ENCODE assay signal across 16 mouse cellular contexts in the genomic region with DNA sequence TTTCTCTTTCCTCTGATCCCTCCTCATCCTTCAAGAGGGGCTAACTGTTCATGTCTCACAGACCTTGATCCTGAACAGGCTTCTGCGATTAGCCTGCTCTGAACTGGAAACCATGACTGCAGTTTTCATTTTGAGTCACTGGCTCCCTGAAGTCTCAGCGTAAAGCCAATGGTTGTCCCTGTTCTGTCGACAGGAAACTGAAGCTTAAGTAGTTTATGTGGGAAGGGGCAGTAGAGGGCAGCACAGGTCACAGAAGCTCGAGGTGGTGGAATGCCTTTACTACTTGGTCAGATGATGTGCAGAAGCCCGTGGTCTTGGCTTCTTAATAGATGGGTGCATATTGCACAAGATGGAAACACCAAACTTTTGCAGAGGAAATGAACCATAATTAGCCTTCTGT. TPM values are rescaled to one million over a fixed set of nuclear protein-coding genes. Genes with fewer than 3 reads are reported as not detected.
DNase-seq lines count a peak whose midpoint lies in the region; ATAC-seq and TF ChIP-seq lines count a peak whose summit lies in the region.
"Had no signal": no experiment of that assay in that cellular context is flagged by ENCODE, and none has a peak within 500 bp of the region (broad histone marks: within the 10 kb centered on the region; RNA-seq: fewer than 3 reads in every experiment).

No protein-coding gene starts in this region.

- no peak for ATAC-seq in limb, embryonic 11.5 days (ENCODE audit: insufficient number of reproducible peaks, low FRiP score, low TSS enrichment, low read depth)
- ATAC-seq in stomach, postnatal 0 days (ENCODE audit: low FRiP score, low TSS enrichment), result no peak
- no peak for ATAC-seq in frontal cortex, adult (ENCODE audit: low TSS enrichment)
- no peak for ATAC-seq in inflammation-experienced regulatory T-cells, adult 6 months
- ATAC-seq: hindbrain, embryonic 16.5 days; midbrain, embryonic 16.5 days had no signal

- no peak overlapping the region for H3K4me3 ChIP-seq in heart, adult 2 months
- H3K4me3 ChIP-seq in heart, embryonic 10.5 days, result no peak overlapping the region
- H3K4me3 ChIP-seq in limb, embryonic 11.5 days (ENCODE audit: low read depth, low read length), result no peak overlapping the region
- H3K4me3 ChIP-seq in limb, embryonic 10.5 days, result no peak overlapping the region
- H3K4me3 ChIP-seq in stomach, postnatal 0 days (ENCODE audit: low read depth, low read length), result no peak overlapping the region
- H3K4me3 ChIP-seq: neural tube, embryonic 12.5 days had no signal

- intact Hi-C loops in heart, adult 2 months (cut with DNase I), result no loop called here

- 13% methylated on average over 5 of the region's 5 CpGs for WGBS in heart, adult 2 months
- 17% methylated on average over 5 of the region's 5 CpGs for whole genome bisulfite sequencing in heart, embryonic 10.5 days
- 17% methylated on average over 5 of the region's 5 CpGs for WGBS in limb, embryonic 11.5 days
- 18% methylated on average over 5 of the region's 5 CpGs for WGBS in limb, embryonic 10.5 days
- 24% methylated on average over 5 of the region's 5 CpGs for WGBS in stomach, postnatal 0 days

- no peaks in the 10 kb centered on the region for H3K9me3 ChIP-seq in heart, embryonic 10.5 days
- no peaks in the 10 kb centered on the region for H3K9me3 ChIP-seq in limb, embryonic 11.5 days (ENCODE audit: control insufficient read depth, low read length)
- H3K9me3 ChIP-seq in limb, embryonic 10.5 days (replicated peaks), result no peaks in the 10 kb centered on the region
- H3K9me3 ChIP-seq in stomach, postnatal 0 days (ENCODE audit: control insufficient read depth, low read length), result no peaks in the 10 kb centered on the region
- H3K9me3 ChIP-seq: neural tube, embryonic 12.5 days had no signal

- H3K27me3 ChIP-seq in heart, adult 2 months (ENCODE audit: control insufficient read depth, insufficient read depth, low read length), result no peaks in the 10 kb centered on the region
- no peaks in the 10 kb centered on the region for H3K27me3 ChIP-seq in heart, embryonic 10.5 days (ENCODE audit: insufficient read depth, poor library complexity, severe bottlenecking)
- no peaks in the 10 kb centered on the region for H3K27me3 ChIP-seq in limb, embryonic 11.5 days (ENCODE audit: control insufficient read depth, insufficient read depth, low read length)
- H3K27me3 ChIP-seq in limb, embryonic 10.5 days (ENCODE audit: low read depth, poor library complexity, severe bottlenecking), result no peaks in the 10 kb centered on the region
- H3K27me3 ChIP-seq in stomach, postnatal 0 days (ENCODE audit: control insufficient read depth, insufficient read depth, low read length), result no peaks in the 10 kb centered on the region
- H3K27me3 ChIP-seq: neural tube, embryonic 12.5 days had no signal

- peaks cover 3% of the 10 kb centered on the region; the same call in 1 of the 2 replicates for H3K4me1 ChIP-seq in heart, adult 2 months (ENCODE audit: control insufficient read depth, insufficient read depth, low read length)
- peaks cover 23% of the 10 kb centered on the region for H3K4me1 ChIP-seq in heart, embryonic 10.5 days
- no peaks in the 10 kb centered on the region for H3K4me1 ChIP-seq in limb, embryonic 11.5 days (ENCODE audit: control insufficient read depth, insufficient read depth, low read length)
- H3K4me1 ChIP-seq in limb, embryonic 10.5 days, result peaks cover 11% of the 10 kb centered on the region
- H3K4me1 ChIP-seq in stomach, postnatal 0 days (replicated peaks; ENCODE audit: control insufficient read depth, insufficient read depth), result no peaks in the 10 kb centered on the region
- H3K4me1 ChIP-seq: neural tube, embryonic 12.5 days had no signal

- H3K36me3 ChIP-seq in heart, adult 2 months (ENCODE audit: control insufficient read depth, insufficient read depth, low read length), result no peaks in the 10 kb centered on the region
- no peaks in the 10 kb centered on the region for H3K36me3 ChIP-seq in heart, embryonic 10.5 days
- H3K36me3 ChIP-seq in limb, embryonic 11.5 days (ENCODE audit: control insufficient read depth, insufficient read depth, low read length), result no peaks in the 10 kb centered on the region
- no peaks in the 10 kb centered on the region for H3K36me3 ChIP-seq in limb, embryonic 10.5 days
- no peaks in the 10 kb centered on the region for H3K36me3 ChIP-seq in stomach, postnatal 0 days (ENCODE audit: control insufficient read depth, insufficient read depth, low read length)
- H3K36me3 ChIP-seq: neural tube, embryonic 12.5 days had no signal

- DNase-seq in heart, adult 2 months, result no peak
- DNase-seq in heart, embryonic 10.5 days (ENCODE audit: low spot score), result no peak
- DNase-seq in limb, embryonic 11.5 days (ENCODE audit: low spot score), result peak; percentile 36
- no peak for DNase-seq in limb, embryonic 10.5 days (ENCODE audit: low spot score)
- peak; percentile 39 for DNase-seq in embryo, embryonic 11 days
- DNase-seq in stomach, postnatal 0 days (ENCODE audit: low spot score), result no peak
- DNase-seq: adrenal gland, postnatal 25 days; cerebellum, postnatal 25 days; gastrocnemius, postnatal 25 days; lung, postnatal 36 days had no signal

- no peak overlapping the region for H3K9ac ChIP-seq in heart, adult 2 months (ENCODE audit: low read depth, low read length)
- H3K9ac ChIP-seq in limb, embryonic 11.5 days (ENCODE audit: low read length), result no peak overlapping the region
- H3K9ac ChIP-seq in stomach, postnatal 0 days (ENCODE audit: low read length), result no peak overlapping the region
- H3K9ac ChIP-seq: liver, embryonic 14.5 days; neural tube, embryonic 12.5 days had no signal

- H3K4me2 ChIP-seq in limb, embryonic 11.5 days (ENCODE audit: low read depth, severe bottlenecking), result no peak overlapping the region
- H3K4me2 ChIP-seq in stomach, postnatal 0 days (replicated peaks; ENCODE audit: low read depth), result no peak overlapping the region
- H3K4me2 ChIP-seq: neural tube, embryonic 12.5 days had no signal

- no peak for TF ChIP-seq EP300 in heart, adult 2 months (IDR thresholded peaks at IDR 0.05; ENCODE audit: insufficient read depth, low read depth, low read length)
- TF ChIP-seq EP300 in stomach, postnatal 0 days (optimal IDR thresholded peaks at IDR 0.05), result no peak

- no peaks in the 10 kb centered on the region for H3K79me2 ChIP-seq in heart, adult 2 months (replicated peaks; ENCODE audit: control insufficient read depth, insufficient read depth, low read length)

- TF ChIP-seq CTCF in heart, adult 2 months (IDR thresholded peaks at IDR 0.05), result 0 out of 2 replicates have a peak, but pooled peaks have one; percentile 9
- TF ChIP-seq CTCF in stomach, postnatal 0 days (IDR thresholded peaks at IDR 0.05; ENCODE audit: low read depth), result peak; percentile 19

- no peak overlapping the region for H3K27ac ChIP-seq in heart, adult 2 months
- no peak overlapping the region for H3K27ac ChIP-seq in heart, embryonic 10.5 days
- H3K27ac ChIP-seq in limb, embryonic 11.5 days (replicated peaks; ENCODE audit: low read depth, low read length), result no peak overlapping the region
- H3K27ac ChIP-seq in limb, embryonic 10.5 days, result no peak overlapping the region
- H3K27ac ChIP-seq in stomach, postnatal 0 days (replicated peaks), result no peak overlapping the region
- H3K27ac ChIP-seq: liver, embryonic 14.5 days; neural tube, embryonic 12.5 days had no signal

- no peak for TF ChIP-seq POLR2A in heart, adult 2 months (IDR thresholded peaks at IDR 0.05; ENCODE audit: insufficient read depth, low read depth, low read length)

RNA-seq across cellular contexts. Expression of gene Tmem72, which starts 4.7 kb away (rescaled TPM):
- under 1 TPM; 0.03 to 0.05 TPM for total RNA-seq in heart, adult 2 months (2021)
- polyA plus RNA-seq in heart, adult 2 months (2012; rRNA removed), result under 0.01 TPM in 2 replicates
- polyA plus RNA-seq in heart, embryonic 10.5 days (2016; fragmentation: Nextera tagmentation; extraction: Ambion mirVana), result 0.04 and 0.14 TPM in 2 replicates
- 0.04 and 0.10 TPM in 2 replicates for polyA plus RNA-seq in limb, embryonic 11.5 days (2014; fragmentation: Nextera tagmentation; extraction: Ambion mirVana)
- 0.04 and 0.06 TPM in 2 replicates for polyA plus RNA-seq in limb, embryonic 10.5 days (2016; fragmentation: Nextera tagmentation; extraction: Ambion mirVana)
- 0.05 and 0.08 TPM in 2 replicates for polyA plus RNA-seq in stomach, postnatal 0 days (2015; fragmentation: Nextera tagmentation; extraction: Ambion mirVana)
- under 1 TPM in 2 of 3 experiments, not detected in 1; 0.03 TPM for polyA plus RNA-seq in inflammation-experienced regulatory T-cells, adult 6 months (2017; shearing (Covaris generic))

RNA-seq across cellular contexts. Expression of gene Rassf4, which starts 38.3 kb away (rescaled TPM):
- 1 to 10 TPM; 5.8 TPM for total RNA-seq in heart, adult 2 months (2021)
- polyA plus RNA-seq in heart, adult 2 months (2012; rRNA removed), result 6.4 and 8.9 TPM in 2 replicates
- 5.5 and 7.2 TPM in 2 replicates for polyA plus RNA-seq in heart, embryonic 10.5 days (2016; fragmentation: Nextera tagmentation; extraction: Ambion mirVana)
- polyA plus RNA-seq in limb, embryonic 11.5 days (2014; fragmentation: Nextera tagmentation; extraction: Ambion mirVana), result 5.1 and 8.1 TPM in 2 replicates
- 2.7 and 4.2 TPM in 2 replicates for polyA plus RNA-seq in limb, embryonic 10.5 days (2016; fragmentation: Nextera tagmentation; extraction: Ambion mirVana)
- polyA plus RNA-seq in stomach, postnatal 0 days (2015; fragmentation: Nextera tagmentation; extraction: Ambion mirVana), result 4.1 and 5.6 TPM in 2 replicates
- polyA plus RNA-seq in inflammation-experienced regulatory T-cells, adult 6 months (2017; shearing (Covaris generic)), result 1 to 10 TPM; 1.6 to 3.9 (median 1.9) TPM

Comparison
In these comparisons a context has a peak if more than half of its experiments do, and no peak if none do; other contexts are left out.
1. DNase-seq: peak in limb, embryonic 11.5 days (single experiment) and embryo, embryonic 11 days (single experiment); none in heart, adult 2 months (0 of 2), heart, embryonic 10.5 days (single experiment), limb, embryonic 10.5 days (single experiment) and stomach, postnatal 0 days (single experiment).